Mouse (Mus musculus) retina, embryonic 14.5 days (tissue): ENCODE data around the gene Cd300ld3.

Source experiments
- DNase-seq: peaks from one replicate; pipeline ENCODE4 v3.0.0-alpha.2; 2015; ENCODE audit warnings: low spot score

The Cd300ld3 gene

GRCm38 (mm10) chr11:115048259-115048658 is at the start of gene Cd300ld3:
Cd300ld3 (minus strand) TSS chr11:115048409.
- no peak for DNase-seq

GRCm38 (mm10) chr11:115092140-115092539 is 43.9 kb upstream of the Cd300ld3 start:
- no peak for DNase-seq

- peak; percentile 17 for DNase-seq
Observed at GRCm38 (mm10) chr11:115091362-115091901, 43.2 kb upstream of the Cd300ld3 start, which contains the start of gene Rab37. Rab37 (plus strand) TSS chr11:115091431.

- no peak for DNase-seq
Observed at GRCm38 (mm10) chr11:115089853-115090252, 41.6 kb upstream of the Cd300ld3 start.

- DNase-seq: no peak
Observed at GRCm38 (mm10) chr11:115086213-115086612, 38.0 kb upstream of the Cd300ld3 start.

- no peak for DNase-seq
Observed at GRCm38 (mm10) chr11:115085064-115085463, 36.9 kb upstream of the Cd300ld3 start.

- DNase-seq: peak; percentile 35
Observed at GRCm38 (mm10) chr11:115084595-115084994, 36.4 kb upstream of the Cd300ld3 start.

GRCm38 (mm10) chr11:115083376-115084139 is 35.3 kb upstream of the Cd300ld3 start:
- peak; percentile 94 for DNase-seq

- no peak for DNase-seq
Observed at GRCm38 (mm10) chr11:115082196-115082595, 34.0 kb upstream of the Cd300ld3 start.

- DNase-seq: no peak
Observed at GRCm38 (mm10) chr11:115081373-115081772, 33.2 kb upstream of the Cd300ld3 start.

GRCm38 (mm10) chr11:115080886-115081285 is 32.7 kb upstream of the Cd300ld3 start:
- DNase-seq: peak; percentile 82

GRCm38 (mm10) chr11:115078680-115079079 is 30.5 kb upstream of the Cd300ld3 start:
- DNase-seq: no peak

- no peak for DNase-seq
Observed at GRCm38 (mm10) chr11:115077436-115077835, 29.2 kb upstream of the Cd300ld3 start.

- no peak for DNase-seq
Observed at GRCm38 (mm10) chr11:115075859-115076258, 27.6 kb upstream of the Cd300ld3 start.

GRCm38 (mm10) chr11:115075407-115075806 is 27.2 kb upstream of the Cd300ld3 start:
- DNase-seq: no peak

- no peak for DNase-seq
Observed at GRCm38 (mm10) chr11:115073002-115073401, 24.8 kb upstream of the Cd300ld3 start.

- DNase-seq: peak; percentile 78
Observed at GRCm38 (mm10) chr11:115071631-115072294, 23.6 kb upstream of the Cd300ld3 start.

- peak; percentile 67 for DNase-seq
Observed at GRCm38 (mm10) chr11:115071015-115071551, 22.9 kb upstream of the Cd300ld3 start.

- no peak for DNase-seq
Observed at GRCm38 (mm10) chr11:115066768-115067167, 18.6 kb upstream of the Cd300ld3 start.

GRCm38 (mm10) chr11:115062077-115062476 is 13.9 kb upstream of the Cd300ld3 start, which contains the start of gene Cd300e:
Cd300e (minus strand) TSS chr11:115062177.
- no peak for DNase-seq

- no peak for DNase-seq
Observed at GRCm38 (mm10) chr11:115059797-115060196, 11.6 kb upstream of the Cd300ld3 start.

- DNase-seq: no peak
Observed at GRCm38 (mm10) chr11:115058701-115059100, 10.5 kb upstream of the Cd300ld3 start.

- DNase-seq: no peak
Observed at GRCm38 (mm10) chr11:115054537-115054936, 6.3 kb upstream of the Cd300ld3 start.
